Mouse (Mus musculus): ENCODE data around the gene Tcl1b5. TPM values are rescaled to one million over a fixed set of nuclear protein-coding genes. Genes with fewer than 3 reads are reported as not detected.

The Tcl1b5 gene
- total and polyA plus RNA-seq, 3 experiments, result not detected

- ATAC-seq (ENCODE audit: extremely low read depth, insufficient number of reproducible peaks, low FRiP score, poor library complexity, severe bottlenecking) (no peak), DNase-seq (ENCODE audit: low spot score) (no peak)
- TF ChIP-seq TAL1 (conservative IDR thresholded peaks at IDR 0.05; ENCODE audit: low read depth, low read length), result no peak
- TF ChIP-seq GATA2 (IDR thresholded peaks at IDR 0.05; ENCODE audit: borderline replicate concordance, low read depth, low read length), result no peak
- no peak for TF ChIP-seq CTCF (IDR thresholded peaks at IDR 0.05; ENCODE audit: low read depth, low read length)
- TF ChIP-seq GATA1 (IDR thresholded peaks at IDR 0.05; ENCODE audit: borderline replicate concordance, low read length), result no peak
- TF ChIP-seq POLR2AphosphoS5 (IDR thresholded peaks at IDR 0.05; ENCODE audit: insufficient replicate concordance, low read depth, low read length), result no peak
- Histone ChIP-seq H3K4me1 (ENCODE audit: insufficient read depth, low read depth, low read length) (no peaks in the 10 kb centered on the region), H3K36me3 (replicated peaks) (no peaks in the 10 kb centered on the region), H3K4me3 (ENCODE audit: low read depth, low read length) (no peak within 1 kb of the TSS; the same call in 1 of the 2 replicates), H3K27me3 (ENCODE audit: insufficient read depth, low read length) (peaks cover 3% of the 10 kb centered on the region; the same call in 1 of the 2 replicates), H3K9me3 (replicated peaks) (peaks cover 69% of the 10 kb centered on the region)
These were observed 46.6 kb downstream of the Tcl1b5 start, which contains the start of gene Tcl1 for GRCm38 (mm10) chr12:105222601-105223319. Gene Tcl1 (minus strand): TSS chr12:105222793.

- DNase-seq (ENCODE audit: low spot score), result no peak
- ATAC-seq (ENCODE audit: extremely low read depth, insufficient number of reproducible peaks, low FRiP score, poor library complexity, severe bottlenecking), result no peak
- Histone ChIP-seq H3K9me3 (replicated peaks) (peaks cover 55% of the 10 kb centered on the region), H3K4me1 (ENCODE audit: insufficient read depth, low read depth, low read length) (no peaks in the 10 kb centered on the region), H3K27me3 (ENCODE audit: insufficient read depth, low read length) (peaks cover 3% of the 10 kb centered on the region; the same call in 1 of the 2 replicates), H3K4me3 (ENCODE audit: low read depth, low read length) (no peak overlapping the region), H3K36me3 (replicated peaks) (no peaks in the 10 kb centered on the region)
- no peak for TF ChIP-seq TAL1 (conservative IDR thresholded peaks at IDR 0.05; ENCODE audit: low read depth, low read length)
- TF ChIP-seq CTCF (IDR thresholded peaks at IDR 0.05; ENCODE audit: low read depth, low read length), result no peak
- no peak for TF ChIP-seq GATA1 (IDR thresholded peaks at IDR 0.05; ENCODE audit: borderline replicate concordance, low read length)
- no peak for TF ChIP-seq POLR2AphosphoS5 (IDR thresholded peaks at IDR 0.05; ENCODE audit: insufficient replicate concordance, low read depth, low read length)
- TF ChIP-seq GATA2 (IDR thresholded peaks at IDR 0.05; ENCODE audit: borderline replicate concordance, low read depth, low read length), result no peak
These were observed 48.6 kb downstream of the Tcl1b5 start for GRCm38 (mm10) chr12:105224621-105225320.

Other genes starting within 250 kb of the Tcl1b5 start
- 24.8 and 27.9 TPM in 2 replicates for gene Syne3, start 166.5 kb upstream of the Tcl1b5 start, total RNA-seq (2014; fragmentation: Nextera tagmentation)
- gene Syne3, start 166.5 kb upstream of the Tcl1b5 start, total RNA-seq (2017), result 21.3 and 21.7 TPM in 2 replicates
- gene Syne3, start 166.5 kb upstream of the Tcl1b5 start, polyA plus RNA-seq (2012), result 29.7 and 31.1 TPM in 2 replicates
- gene Glrx5, start 143.7 kb upstream of the Tcl1b5 start, total RNA-seq (2014; fragmentation: Nextera tagmentation), result 227 and 282 TPM in 2 replicates
- 97.4 and 97.9 TPM in 2 replicates for gene Glrx5, start 143.7 kb upstream of the Tcl1b5 start, total RNA-seq (2017)
- 320 and 368 TPM in 2 replicates for gene Glrx5, start 143.7 kb upstream of the Tcl1b5 start, polyA plus RNA-seq (2012)
- gene Tcl1b2, start 30.3 kb upstream of the Tcl1b5 start, total RNA-seq (2014; fragmentation: Nextera tagmentation), result not detected in 2 replicates
- gene Tcl1b2, start 30.3 kb upstream of the Tcl1b5 start, total RNA-seq (2017), result not detected in 2 replicates
- gene Tcl1b2, start 30.3 kb upstream of the Tcl1b5 start, polyA plus RNA-seq (2012), result not detected in 2 replicates
- not detected in 2 replicates for gene Tcl1b1, start 16.7 kb upstream of the Tcl1b5 start, total RNA-seq (2014; fragmentation: Nextera tagmentation)
- not detected in 2 replicates for gene Tcl1b1, start 16.7 kb upstream of the Tcl1b5 start, total RNA-seq (2017)
- gene Tcl1b1, start 16.7 kb upstream of the Tcl1b5 start, polyA plus RNA-seq (2012), result not detected in 2 replicates
- gene Tcl1b3, start 14.7 kb downstream of the Tcl1b5 start, total RNA-seq (2014; fragmentation: Nextera tagmentation), result not detected in 2 replicates
- 0.17 TPM in 1 of 2 replicates, not detected in the other for gene Tcl1b3, start 14.7 kb downstream of the Tcl1b5 start, total RNA-seq (2017)
- gene Tcl1b3, start 14.7 kb downstream of the Tcl1b5 start, polyA plus RNA-seq (2012), result not detected in 2 replicates
- not detected in 2 replicates for gene Tcl1b4, start 25.6 kb downstream of the Tcl1b5 start, total RNA-seq (2014; fragmentation: Nextera tagmentation)
- 0.22 TPM in 1 of 2 replicates, not detected in the other for gene Tcl1b4, start 25.6 kb downstream of the Tcl1b5 start, total RNA-seq (2017)
- gene Tcl1b4, start 25.6 kb downstream of the Tcl1b5 start, polyA plus RNA-seq (2012), result not detected in 2 replicates
- gene Tcl1, start 46.4 kb downstream of the Tcl1b5 start, total RNA-seq (2014; fragmentation: Nextera tagmentation), result not detected in 2 replicates
- gene Tcl1, start 46.4 kb downstream of the Tcl1b5 start, total RNA-seq (2017), result 0.29 and 0.49 TPM in 2 replicates
- not detected in 2 replicates for gene Tcl1, start 46.4 kb downstream of the Tcl1b5 start, polyA plus RNA-seq (2012)
- not detected in 2 replicates for gene Tunar, start 157.5 kb downstream of the Tcl1b5 start, total RNA-seq (2014; fragmentation: Nextera tagmentation)
- gene Tunar, start 157.5 kb downstream of the Tcl1b5 start, total RNA-seq (2017), result 0.11 and 0.12 TPM in 2 replicates
- gene Tunar, start 157.5 kb downstream of the Tcl1b5 start, polyA plus RNA-seq (2012), result not detected in 2 replicates

Measured in G1E (cell line).